Mouse (Mus musculus): ENCODE measurements at regions not wholly inside any gene's neighbourhood (a gene's known extent, or its start where the extent isn't known, plus 50 kb on each side); places are given as distances from the start of the nearest gene placed in this dataset.

- Histone ChIP-seq H3K9me3 (ENCODE audit: control insufficient read depth, insufficient read depth, low read depth, low read length) (no peaks in the 10 kb centered on the region), H3K4me1 (ENCODE audit: control insufficient read depth in 2 of 2, insufficient read depth in 2 of 2, low read length in 2 of 2, poor library complexity in 1 of 2) (no peaks in the 10 kb centered on the region), H3K9ac (ENCODE audit: insufficient read depth, low read depth, low read length, poor library complexity, severe bottlenecking) (no peak overlapping the region), H3K27ac (ENCODE audit: insufficient read depth, low read depth, low read length, poor library complexity, severe bottlenecking) (no peak overlapping the region), H3K36me3 (ENCODE audit: control insufficient read depth, insufficient read depth, low read length, poor library complexity, severe bottlenecking) (no peaks in the 10 kb centered on the region), H3K4me3 (ENCODE audit: insufficient read depth in 1 of 2, low read depth in 1 of 2, low read length in 2 of 2, poor library complexity in 1 of 2, severe bottlenecking in 1 of 2) (no peak overlapping the region)
- TF ChIP-seq HCFC1 (IDR thresholded peaks at IDR 0.05; ENCODE audit: borderline replicate concordance, insufficient read depth, low read length) (no peak), ZNF384 (IDR thresholded peaks at IDR 0.05; ENCODE audit: low read depth, low read length) (no peak), MAFK (IDR thresholded peaks at IDR 0.05; ENCODE audit: insufficient read depth, low read depth, low read length) (no peak), CHD2 (IDR thresholded peaks at IDR 0.05; ENCODE audit: low read depth, low read length) (no peak), ZC3H11A (IDR thresholded peaks at IDR 0.05; ENCODE audit: borderline replicate concordance, low read depth, low read length) (no peak)
- in situ Hi-C loops (cut with MboI; ENCODE audit: low sequenced_read_pairs in 2 of 2, unreplicated experiment in 2 of 2) = no loop called here
- no peak for DNase-seq (ENCODE audit: low read depth, low spot score)
Observed at GRCm38 (mm10) chr8:31616501-31616900, 1812.0 kb upstream of the 5930422O12Rik start.

GRCm38 (mm10) chr8:31627708-31628107 is 1800.8 kb upstream of the 5930422O12Rik start:
- DNase-seq (ENCODE audit: low read depth, low spot score) = no peak
- no peaks in the 10 kb centered on the region for H3K36me3 ChIP-seq (ENCODE audit: control insufficient read depth, insufficient read depth, low read length, poor library complexity, severe bottlenecking)
- in situ Hi-C loops (cut with MboI; ENCODE audit: low sequenced_read_pairs in 2 of 2, unreplicated experiment in 2 of 2) = no loop called here
- H3K27ac ChIP-seq (ENCODE audit: insufficient read depth, low read depth, low read length, poor library complexity, severe bottlenecking) = no peak overlapping the region
- no peak overlapping the region for H3K4me3 ChIP-seq (ENCODE audit: insufficient read depth in 1 of 2, low read depth in 1 of 2, low read length in 2 of 2, poor library complexity in 1 of 2, severe bottlenecking in 1 of 2)
- no peak overlapping the region for H3K9ac ChIP-seq (ENCODE audit: insufficient read depth, low read depth, low read length, poor library complexity, severe bottlenecking)
- H3K4me1 ChIP-seq (ENCODE audit: control insufficient read depth in 2 of 2, insufficient read depth in 2 of 2, low read length in 2 of 2, poor library complexity in 1 of 2) = no peaks in the 10 kb centered on the region
- no peak for TF ChIP-seq ZC3H11A (IDR thresholded peaks at IDR 0.05; ENCODE audit: borderline replicate concordance, low read depth, low read length)
- TF ChIP-seq HCFC1 (IDR thresholded peaks at IDR 0.05; ENCODE audit: borderline replicate concordance, insufficient read depth, low read length) = no peak
- no peaks in the 10 kb centered on the region for H3K9me3 ChIP-seq (ENCODE audit: control insufficient read depth, insufficient read depth, low read depth, low read length)

DNA sequence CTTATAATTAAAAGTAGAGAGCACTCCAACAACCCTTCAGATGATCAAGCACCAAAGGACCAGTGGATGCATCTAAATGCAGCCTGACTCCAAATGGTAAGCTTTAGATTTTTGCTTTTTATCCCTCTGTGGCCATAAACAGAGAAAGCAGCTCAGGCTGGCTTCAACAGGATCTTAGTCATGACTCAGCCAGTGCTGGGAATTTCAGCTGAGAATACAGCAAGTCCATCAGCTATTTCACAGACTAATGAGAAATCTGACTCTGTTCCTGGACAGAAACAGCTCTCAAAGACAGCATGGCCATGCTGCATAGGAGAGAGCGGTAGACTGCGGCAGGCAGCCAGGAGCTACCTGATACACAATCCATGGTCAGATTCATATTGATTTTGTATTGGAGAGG is 1800.4 kb upstream of the 5930422O12Rik start:
- H3K4me3 ChIP-seq (ENCODE audit: insufficient read depth in 1 of 2, low read depth in 1 of 2, low read length in 2 of 2, poor library complexity in 1 of 2, severe bottlenecking in 1 of 2) = no peak overlapping the region

DNA sequence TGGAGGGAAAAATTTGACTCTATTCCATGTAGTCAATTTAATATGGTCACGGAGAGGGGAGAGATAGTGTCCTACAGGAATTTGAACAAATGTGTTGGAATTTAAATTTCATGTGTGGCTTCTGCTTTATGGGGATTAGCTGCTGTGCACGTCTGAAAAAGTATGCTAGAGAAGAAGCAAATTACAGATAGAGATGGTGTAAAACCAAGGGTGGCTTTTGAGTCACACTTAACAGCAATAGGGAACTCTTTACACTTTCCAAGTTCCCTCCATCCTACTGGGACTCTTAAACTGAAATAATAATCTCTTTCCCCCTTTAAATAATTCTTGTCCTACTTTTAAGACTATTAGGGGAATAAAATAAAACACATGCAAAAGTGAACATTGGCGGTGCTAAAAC is 1790.1 kb upstream of the 5930422O12Rik start:
- H3K9ac ChIP-seq (ENCODE audit: insufficient read depth, low read depth, low read length, poor library complexity, severe bottlenecking) = no peak overlapping the region
- DNase-seq (ENCODE audit: low read depth, low spot score) = no peak
- no peaks in the 10 kb centered on the region for H3K9me3 ChIP-seq (ENCODE audit: control insufficient read depth, insufficient read depth, low read depth, low read length)
- no peak overlapping the region for H3K4me3 ChIP-seq (ENCODE audit: insufficient read depth in 1 of 2, low read depth in 1 of 2, low read length in 2 of 2, poor library complexity in 1 of 2, severe bottlenecking in 1 of 2)
- H3K27ac ChIP-seq (ENCODE audit: insufficient read depth, low read depth, low read length, poor library complexity, severe bottlenecking) = no peak overlapping the region
- in situ Hi-C loops (cut with MboI; ENCODE audit: low sequenced_read_pairs in 2 of 2, unreplicated experiment in 2 of 2) = no loop called here
- no peaks in the 10 kb centered on the region for H3K36me3 ChIP-seq (ENCODE audit: control insufficient read depth, insufficient read depth, low read length, poor library complexity, severe bottlenecking)
- TF ChIP-seq ZNF384 (IDR thresholded peaks at IDR 0.05; ENCODE audit: low read depth, low read length) = no peak
- TF ChIP-seq CHD2 (IDR thresholded peaks at IDR 0.05; ENCODE audit: low read depth, low read length) = no peak
- TF ChIP-seq ZC3H11A (IDR thresholded peaks at IDR 0.05; ENCODE audit: borderline replicate concordance, low read depth, low read length) = no peak
- no peak for TF ChIP-seq MAFK (IDR thresholded peaks at IDR 0.05; ENCODE audit: insufficient read depth, low read depth, low read length)
- TF ChIP-seq HCFC1 (IDR thresholded peaks at IDR 0.05; ENCODE audit: borderline replicate concordance, insufficient read depth, low read length) = no peak
- no peaks in the 10 kb centered on the region for H3K4me1 ChIP-seq (ENCODE audit: control insufficient read depth in 2 of 2, insufficient read depth in 2 of 2, low read length in 2 of 2, poor library complexity in 1 of 2)

More for the DNA sequence above, 1800.4 kb upstream of the 5930422O12Rik start:
- Histone ChIP-seq H3K9ac (ENCODE audit: insufficient read depth, low read depth, low read length, poor library complexity, severe bottlenecking) (no peak overlapping the region), H3K4me1 (ENCODE audit: control insufficient read depth in 2 of 2, insufficient read depth in 2 of 2, low read length in 2 of 2, poor library complexity in 1 of 2) (no peaks in the 10 kb centered on the region), H3K9me3 (ENCODE audit: control insufficient read depth, insufficient read depth, low read depth, low read length) (no peaks in the 10 kb centered on the region), H3K36me3 (ENCODE audit: control insufficient read depth, insufficient read depth, low read length, poor library complexity, severe bottlenecking) (no peaks in the 10 kb centered on the region), H3K27ac (ENCODE audit: insufficient read depth, low read depth, low read length, poor library complexity, severe bottlenecking) (no peak overlapping the region)
- in situ Hi-C loops (cut with MboI; ENCODE audit: low sequenced_read_pairs in 2 of 2, unreplicated experiment in 2 of 2) = no loop called here
- no peak for DNase-seq (ENCODE audit: low read depth, low spot score)
- TF ChIP-seq ZC3H11A (IDR thresholded peaks at IDR 0.05; ENCODE audit: borderline replicate concordance, low read depth, low read length) (no peak), ZNF384 (IDR thresholded peaks at IDR 0.05; ENCODE audit: low read depth, low read length) (no peak)

DNA sequence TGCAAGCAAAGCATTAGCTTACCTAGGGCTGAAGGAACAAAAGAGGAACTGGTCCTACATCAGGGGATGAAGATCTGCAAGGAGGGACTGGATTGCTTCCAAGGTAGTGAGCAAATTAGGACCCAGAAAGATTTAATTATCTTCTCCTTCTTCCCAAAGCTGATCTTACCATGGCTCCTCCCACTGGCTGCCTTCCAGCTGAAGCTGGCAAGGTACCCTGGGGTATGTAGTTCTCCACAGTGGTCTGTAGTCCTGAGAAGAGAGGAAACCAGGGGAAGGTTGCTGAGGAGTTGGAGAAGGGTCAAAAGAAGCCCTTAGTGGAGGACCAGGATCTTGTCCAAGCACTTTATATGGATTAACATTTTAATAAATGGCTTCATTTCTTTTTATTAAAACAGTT is 1764.8 kb upstream of the 5930422O12Rik start:
- DNase-seq (ENCODE audit: low read depth, low spot score) = no peak
- H3K36me3 ChIP-seq (ENCODE audit: control insufficient read depth, insufficient read depth, low read length, poor library complexity, severe bottlenecking) = no peaks in the 10 kb centered on the region
- in situ Hi-C loops (cut with MboI; ENCODE audit: low sequenced_read_pairs in 2 of 2, unreplicated experiment in 2 of 2) = no loop called here
- no peak for TF ChIP-seq ZC3H11A (IDR thresholded peaks at IDR 0.05; ENCODE audit: borderline replicate concordance, low read depth, low read length)
- no peak for TF ChIP-seq CHD2 (IDR thresholded peaks at IDR 0.05; ENCODE audit: low read depth, low read length)
- no peak overlapping the region for H3K9ac ChIP-seq (ENCODE audit: insufficient read depth, low read depth, low read length, poor library complexity, severe bottlenecking)
- H3K9me3 ChIP-seq (ENCODE audit: control insufficient read depth, insufficient read depth, low read depth, low read length) = no peaks in the 10 kb centered on the region
- no peak overlapping the region for H3K4me3 ChIP-seq (ENCODE audit: insufficient read depth in 1 of 2, low read depth in 1 of 2, low read length in 2 of 2, poor library complexity in 1 of 2, severe bottlenecking in 1 of 2)
- H3K27ac ChIP-seq (ENCODE audit: insufficient read depth, low read depth, low read length, poor library complexity, severe bottlenecking) = no peak overlapping the region
- H3K4me1 ChIP-seq (ENCODE audit: control insufficient read depth in 2 of 2, insufficient read depth in 2 of 2, low read length in 2 of 2, poor library complexity in 1 of 2) = no peaks in the 10 kb centered on the region
